Mouse (Mus musculus): ENCODE results near the gene Rgs6.

DNA sequence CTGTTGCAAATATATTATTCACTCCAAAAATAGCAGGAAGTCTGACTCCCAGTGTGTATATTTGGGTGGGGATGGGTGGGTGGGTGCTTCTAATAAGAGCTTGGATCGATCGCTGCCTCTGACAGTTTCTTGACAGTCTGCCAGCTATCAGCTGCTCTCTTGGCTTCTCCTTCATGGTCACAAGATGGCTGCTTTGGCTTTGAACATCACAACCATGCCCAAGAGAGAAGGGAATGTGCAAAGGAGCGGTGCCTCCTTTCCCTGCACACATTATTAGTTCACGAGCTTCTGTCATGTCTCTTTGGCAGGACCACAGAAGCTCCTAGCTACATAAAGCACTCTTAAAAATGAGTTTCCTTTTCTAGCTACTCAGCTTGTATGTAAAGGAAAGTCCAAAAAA lies 373.8 kb downstream of the Rgs6 start:
- TF ChIP-seq GATA1 (IDR thresholded peaks at IDR 0.05; ENCODE audit: borderline replicate concordance, low read length) (no peak), FLI1 (IDR thresholded peaks at IDR 0.05; ENCODE audit: low read length) (no peak)

All from megakaryocyte, embryonic 14.5 days (primary cell).